Mouse (Mus musculus) kidney, adult 2 months (tissue): ENCODE measurements around the gene Mtmr6.

Experiments
- CTCF ChIP-seq: fragments of 200-500 bp; conservative IDR thresholded peaks from 2 replicates; pipeline ENCODE4 v1.5.1; 2011; ENCODE audit warnings: low read depth, mild to moderate bottlenecking, control low read depth, low read length, moderate library complexity, mixed read lengths; ENCODE audit not compliant: insufficient read depth, insufficient read length
- POLR2A ChIP-seq: fragments of 200-500 bp; IDR thresholded peaks from one replicate; pipeline ENCODE4 v1.6.1; 2011; ENCODE audit warnings: low read depth, low read length, control low read depth

DNA sequence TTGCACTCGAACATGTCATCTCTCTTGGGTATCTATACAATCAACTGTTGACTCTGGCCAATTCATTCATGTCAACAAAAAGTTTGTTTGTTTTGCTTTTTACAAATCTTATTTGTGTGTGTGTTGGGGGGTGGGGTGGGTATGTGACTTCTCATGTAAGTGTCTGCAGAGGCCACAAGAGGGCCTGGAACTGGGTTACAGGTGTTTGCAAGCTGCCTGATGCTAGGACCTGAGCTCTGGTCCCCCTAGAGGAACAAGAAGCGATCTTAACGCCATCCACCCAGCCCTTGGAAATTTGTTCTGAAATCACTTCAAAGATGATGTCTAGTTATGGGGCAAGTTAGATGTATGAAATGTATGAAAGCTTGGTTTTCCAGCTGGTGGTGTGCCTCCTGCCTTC is 55.8 kb downstream of the Mtmr6 start:
- no peak for TF ChIP-seq CTCF
- TF ChIP-seq POLR2A = no peak
